Mouse (Mus musculus): ENCODE results near the gene Cnnm1.

The Cnnm1 gene

GRCm38 (mm10) chr19:43440112-43440737, at the start of gene Cnnm1:
Gene Cnnm1, plus strand, starts transcription at chr19:43440436.
- peak; percentile 80 for DNase-seq

GRCm38 (mm10) chr19:43396327-43396726, 43.9 kb upstream of the Cnnm1 start:
- peak; percentile 49 for DNase-seq

- DNase-seq, result no peak
These were observed 33.1 kb upstream of the Cnnm1 start for GRCm38 (mm10) chr19:43407181-43407580.

GRCm38 (mm10) chr19:43415565-43415964, 24.7 kb upstream of the Cnnm1 start:
- DNase-seq, result no peak

- no peak for DNase-seq
These were observed 19.7 kb upstream of the Cnnm1 start for GRCm38 (mm10) chr19:43420506-43420905.

GRCm38 (mm10) chr19:43424082-43424481, 16.2 kb upstream of the Cnnm1 start:
- no peak for DNase-seq

GRCm38 (mm10) chr19:43427446-43428224, 12.6 kb upstream of the Cnnm1 start:
- DNase-seq, result no peak

GRCm38 (mm10) chr19:43439246-43439645, 990 bp upstream of the Cnnm1 start:
- DNase-seq, result no peak

GRCm38 (mm10) chr19:43440768-43441660, 778 bp downstream of the Cnnm1 start:
- DNase-seq, result peak; percentile 77

- DNase-seq, result no peak
These were observed 1.4 kb downstream of the Cnnm1 start for GRCm38 (mm10) chr19:43441661-43441990.

GRCm38 (mm10) chr19:43442269-43442668, 2.0 kb downstream of the Cnnm1 start:
- DNase-seq, result no peak

- DNase-seq, result no peak
These were observed 2.7 kb downstream of the Cnnm1 start for GRCm38 (mm10) chr19:43442906-43443305.

- DNase-seq, result no peak
These were observed 4.5 kb downstream of the Cnnm1 start for GRCm38 (mm10) chr19:43444636-43445205.

- no peak for DNase-seq
These were observed 11.3 kb downstream of the Cnnm1 start for GRCm38 (mm10) chr19:43451563-43451962.

GRCm38 (mm10) chr19:43452176-43452575, 11.9 kb downstream of the Cnnm1 start:
- DNase-seq, result no peak

- no peak for DNase-seq
These were observed 12.8 kb downstream of the Cnnm1 start for GRCm38 (mm10) chr19:43453025-43453424.

GRCm38 (mm10) chr19:43459948-43460347, 19.7 kb downstream of the Cnnm1 start:
- no peak for DNase-seq

- no peak for DNase-seq
These were observed 20.2 kb downstream of the Cnnm1 start for GRCm38 (mm10) chr19:43460481-43460880.

- DNase-seq, result no peak
These were observed 21.9 kb downstream of the Cnnm1 start for GRCm38 (mm10) chr19:43462141-43462540.

- no peak for DNase-seq
These were observed 23.5 kb downstream of the Cnnm1 start for GRCm38 (mm10) chr19:43463546-43464293.

GRCm38 (mm10) chr19:43464294-43464687, 24.1 kb downstream of the Cnnm1 start:
- DNase-seq, result no peak

- no peak for DNase-seq
These were observed 24.8 kb downstream of the Cnnm1 start for GRCm38 (mm10) chr19:43465076-43465475.

Measured in cerebellum, adult 8-10 months (tissue).